Mouse (Mus musculus) megakaryocyte progenitor cell, adult 5-6 weeks (primary cell): ENCODE data around the gene Tsc2. TPM values are rescaled to one million over a fixed set of nuclear protein-coding genes. Genes with fewer than 3 reads are reported as not detected.

Experiments used
- ATAC-seq: replicated peaks from 2 replicates; pipeline ENCODE4 v1.8.0; 2016; ENCODE audit warnings: mild to moderate bottlenecking, moderate TSS enrichment, inconsistent platforms; ENCODE audit not compliant: poor library complexity
- total RNA-seq, 2 experiments: library from RNA; stranded (forward) in 1 of 2; stranded (reverse) in 1 of 2; fragments of 157-497, 149-512 nt in 1 of 2; fragments of 200-1000 nt in 1 of 2; gene quantifications; 2 replicates each; pipeline versions ENCODE4 v1.2.3 to v1.2.4; 2015 to 2017

The Tsc2 gene
- total RNA-seq, 2 experiments from 2014 or later = 54.1 to 64.3 TPM

GRCm38 (mm10) chr17:24579532-24579931 is 52.9 kb downstream of the Tsc2 start:
- no peak for ATAC-seq

GRCm38 (mm10) chr17:24573811-24574210 is 58.6 kb downstream of the Tsc2 start:
- ATAC-seq = no peak

- no peak for ATAC-seq
These were observed 59.7 kb downstream of the Tsc2 start for GRCm38 (mm10) chr17:24572651-24573245.

GRCm38 (mm10) chr17:24569837-24570236 is 62.6 kb downstream of the Tsc2 start:
- no peak for ATAC-seq

- peak; percentile 86 for ATAC-seq
These were observed 65.2 kb downstream of the Tsc2 start for GRCm38 (mm10) chr17:24567034-24567779.

- no peak for ATAC-seq
These were observed 66.6 kb downstream of the Tsc2 start for GRCm38 (mm10) chr17:24565792-24566191.

GRCm38 (mm10) chr17:24565092-24565491 is 67.3 kb downstream of the Tsc2 start:
- no peak for ATAC-seq

- ATAC-seq = no peak
These were observed 68.0 kb downstream of the Tsc2 start for GRCm38 (mm10) chr17:24564422-24564821.

- ATAC-seq = peak; percentile 30; the same call in 1 of the 2 replicates
These were observed 68.8 kb downstream of the Tsc2 start for GRCm38 (mm10) chr17:24563638-24564037.

GRCm38 (mm10) chr17:24561592-24561991 is 70.8 kb downstream of the Tsc2 start:
- ATAC-seq = no peak

- no peak for ATAC-seq
These were observed 72.0 kb downstream of the Tsc2 start for GRCm38 (mm10) chr17:24560301-24561028.

GRCm38 (mm10) chr17:24559146-24559545 is 73.3 kb downstream of the Tsc2 start:
- peak; percentile 61 for ATAC-seq

- no peak for ATAC-seq
These were observed 73.8 kb downstream of the Tsc2 start for GRCm38 (mm10) chr17:24558600-24559099.

GRCm38 (mm10) chr17:24557091-24557490 is 75.3 kb downstream of the Tsc2 start:
- no peak for ATAC-seq

GRCm38 (mm10) chr17:24551050-24551444 is 81.4 kb downstream of the Tsc2 start:
- no peak for ATAC-seq

GRCm38 (mm10) chr17:24550416-24551049 is 81.9 kb downstream of the Tsc2 start:
- peak; percentile 24; the same call in 1 of the 2 replicates for ATAC-seq

GRCm38 (mm10) chr17:24549618-24550415 is 82.6 kb downstream of the Tsc2 start, which contains the start of gene Pkd1:
Gene Pkd1, plus strand, starts transcription at chr17:24549834.
- peak; percentile 91 for ATAC-seq

GRCm38 (mm10) chr17:24548921-24549617 is 83.4 kb downstream of the Tsc2 start:
- peak; percentile 36 for ATAC-seq

GRCm38 (mm10) chr17:24548435-24548834 is 84.0 kb downstream of the Tsc2 start:
- 0 out of 2 replicates have a peak, but pooled peaks have one; percentile 17 for ATAC-seq
